Mouse (Mus musculus): ENCODE measurements around the gene Tnfrsf21.

The Tnfrsf21 gene

GRCm38 (mm10) chr17:43016371-43017331 is at the start of gene Tnfrsf21:
Gene Tnfrsf21 (plus strand): TSS chr17:43016555.
- CTCF ChIA-PET = interaction anchor here (0.5 to 1.6 kb wide), 3 partner anchors 13 to 211 kb away, joined by 5 to 6 read pairs (median 5); no protein-coding TSS in a partner anchor

DNA sequence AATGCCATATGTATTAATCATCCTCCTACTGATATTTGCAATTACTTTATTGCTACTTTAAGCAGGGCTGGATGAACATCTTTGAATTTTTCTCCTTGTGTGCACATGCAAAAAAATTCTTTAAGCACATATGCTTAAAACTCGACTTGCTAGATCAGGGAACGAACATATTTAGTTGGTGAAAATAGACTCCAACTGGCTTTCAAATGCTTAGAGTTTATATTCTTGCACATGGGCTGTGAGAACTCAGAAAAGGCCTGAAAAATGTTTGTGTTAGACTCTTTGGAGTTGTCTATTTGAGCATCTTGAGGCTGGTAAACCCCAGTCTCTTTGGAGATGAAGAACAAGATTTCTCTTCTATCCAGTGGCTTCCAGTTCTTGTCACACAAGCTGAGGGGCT is 48.2 kb upstream of the Tnfrsf21 start:
- CTCF ChIA-PET = no interaction called here

GRCm38 (mm10) chr17:42975312-42975996 is 40.9 kb upstream of the Tnfrsf21 start:
- CTCF ChIA-PET = no interaction called here

DNA sequence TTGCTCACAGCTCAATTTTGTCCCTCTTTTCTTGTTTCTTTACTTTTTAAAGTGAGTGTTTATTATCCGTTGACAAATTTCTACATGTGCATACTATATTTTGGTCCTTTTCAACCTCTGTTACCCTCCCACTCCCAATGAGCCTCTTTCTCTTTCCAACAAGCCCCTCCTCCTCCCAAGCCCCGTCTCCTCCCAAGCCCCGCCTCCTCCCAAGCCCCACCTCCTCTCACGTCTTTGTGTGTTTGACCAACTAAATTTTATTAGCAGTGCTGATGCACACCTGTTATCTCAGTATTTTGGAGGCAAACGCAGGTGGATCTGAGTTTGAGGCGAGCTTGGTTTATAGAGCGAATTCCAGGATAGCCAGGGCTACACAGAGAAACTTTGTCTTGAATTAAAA is 38.6 kb upstream of the Tnfrsf21 start:
- CTCF ChIA-PET = no interaction called here

DNA sequence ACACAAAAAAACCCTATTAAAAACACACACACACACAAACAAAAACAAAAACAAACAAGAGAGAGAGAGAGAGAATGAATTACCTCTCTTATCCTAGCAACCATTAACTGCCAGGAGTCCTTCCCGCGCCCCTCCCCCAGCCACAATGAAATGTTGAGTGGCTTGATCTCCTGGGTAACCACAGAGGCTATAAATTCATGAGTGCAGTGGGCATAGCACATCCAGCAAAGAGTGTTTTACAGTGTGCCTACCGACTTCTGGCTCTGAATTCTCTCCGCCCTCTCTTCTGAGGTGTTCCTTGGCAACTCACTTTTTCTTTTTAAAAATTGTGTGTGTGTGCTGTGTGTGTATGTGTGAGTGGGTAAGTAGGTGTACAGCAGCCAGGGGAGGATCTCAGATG is 38.0 kb upstream of the Tnfrsf21 start:
- CTCF ChIA-PET = no interaction called here

DNA sequence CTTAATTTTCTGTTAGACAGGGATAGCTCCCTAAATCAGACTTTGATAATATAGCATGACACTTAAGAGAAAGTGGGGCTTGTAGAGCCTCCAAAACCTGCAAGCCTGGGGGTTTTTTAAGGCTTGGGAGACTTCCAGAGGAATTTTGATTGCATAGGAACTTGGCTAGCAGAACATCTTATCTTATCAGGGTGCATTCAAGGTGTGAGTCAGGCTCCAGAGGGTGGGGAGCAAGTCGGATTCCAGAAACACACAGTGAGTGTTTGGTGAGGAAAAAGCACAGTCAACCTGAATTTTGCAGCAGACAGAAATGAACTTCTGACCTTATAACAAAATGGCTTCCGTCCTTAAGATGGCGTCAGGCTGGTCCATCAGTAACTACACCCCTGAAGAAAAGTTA is 34.5 kb upstream of the Tnfrsf21 start:
- CTCF ChIA-PET = no interaction called here

- CTCF ChIA-PET = no interaction called here
These were observed 33.8 kb upstream of the Tnfrsf21 start for GRCm38 (mm10) chr17:42982568-42982967.

- CTCF ChIA-PET = interaction anchor here (0.9 kb wide), 1 partner anchor 14 kb away, joined by 3 read pairs; no protein-coding TSS in a partner anchor
These were observed 30.3 kb upstream of the Tnfrsf21 start for GRCm38 (mm10) chr17:42985837-42986589.

DNA sequence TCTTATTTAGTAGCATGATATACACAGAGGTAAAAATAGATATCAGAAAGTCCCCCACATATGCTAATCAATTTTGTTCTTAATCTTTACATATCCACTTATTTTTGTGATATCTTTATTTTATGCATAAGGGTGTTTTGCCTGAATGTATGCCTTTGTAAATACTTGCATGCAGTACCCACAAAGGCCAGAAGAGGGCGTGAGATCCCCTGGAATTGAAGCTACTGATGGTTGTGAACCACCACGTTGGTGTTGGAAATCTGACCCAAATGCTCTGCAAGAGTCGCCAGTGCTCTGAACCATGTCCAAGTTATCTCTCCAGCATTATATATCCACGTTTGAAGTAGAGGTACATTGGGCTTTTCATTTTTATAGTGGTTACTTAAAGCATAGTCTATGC is 28.7 kb upstream of the Tnfrsf21 start:
- CTCF ChIA-PET = no interaction called here

GRCm38 (mm10) chr17:42989981-42990380 is 26.4 kb upstream of the Tnfrsf21 start:
- CTCF ChIA-PET = no interaction called here

DNA sequence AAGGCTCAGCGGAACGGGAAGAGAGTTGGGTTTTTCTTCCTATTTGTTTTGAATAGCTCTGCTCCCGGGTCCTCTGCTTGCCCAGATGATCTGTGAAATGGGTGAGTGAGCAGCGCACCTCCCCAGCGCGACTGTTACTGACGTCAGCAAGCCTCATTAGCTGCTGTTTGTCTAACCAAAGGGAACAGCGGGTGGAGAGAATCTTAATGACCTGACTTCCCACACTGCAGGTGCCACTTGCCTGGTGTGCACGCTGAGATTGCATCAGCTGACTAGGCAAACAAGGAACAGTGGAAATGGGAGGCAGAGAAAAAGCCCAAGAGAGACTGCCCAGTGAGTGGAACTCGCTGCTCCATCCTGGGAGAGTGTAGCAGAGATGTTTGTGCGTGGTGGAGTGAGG is 25.2 kb upstream of the Tnfrsf21 start:
- CTCF ChIA-PET = no interaction called here

DNA sequence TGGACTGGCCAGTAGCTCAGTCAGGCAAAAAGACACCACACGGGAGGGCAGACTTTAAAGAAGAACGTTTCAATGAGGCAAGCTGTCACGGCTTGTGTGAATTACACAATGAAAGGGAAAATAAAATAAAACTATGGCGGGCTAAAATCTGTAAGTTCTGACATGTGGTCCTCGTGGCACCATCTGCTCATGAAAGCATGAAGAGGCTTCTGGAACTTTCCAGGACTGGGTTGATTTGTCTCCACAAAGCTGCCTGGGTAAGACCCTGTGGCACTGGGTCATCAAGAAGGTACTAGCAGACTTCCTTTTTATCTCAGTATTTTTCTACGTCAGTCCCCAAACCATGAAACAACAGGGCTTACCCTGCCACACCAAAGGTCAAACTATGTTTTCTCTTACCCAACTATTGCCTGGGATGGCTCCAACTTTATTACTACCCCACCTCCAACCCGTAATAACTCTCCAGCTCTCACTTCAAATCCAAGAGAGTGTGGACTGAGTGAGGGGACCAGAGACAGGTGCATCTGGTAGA is 16.8 kb upstream of the Tnfrsf21 start:
- CTCF ChIA-PET = interaction anchor here (0.6 kb wide), 1 partner anchor 200 kb away, joined by 3 read pairs; no protein-coding TSS in a partner anchor

DNA sequence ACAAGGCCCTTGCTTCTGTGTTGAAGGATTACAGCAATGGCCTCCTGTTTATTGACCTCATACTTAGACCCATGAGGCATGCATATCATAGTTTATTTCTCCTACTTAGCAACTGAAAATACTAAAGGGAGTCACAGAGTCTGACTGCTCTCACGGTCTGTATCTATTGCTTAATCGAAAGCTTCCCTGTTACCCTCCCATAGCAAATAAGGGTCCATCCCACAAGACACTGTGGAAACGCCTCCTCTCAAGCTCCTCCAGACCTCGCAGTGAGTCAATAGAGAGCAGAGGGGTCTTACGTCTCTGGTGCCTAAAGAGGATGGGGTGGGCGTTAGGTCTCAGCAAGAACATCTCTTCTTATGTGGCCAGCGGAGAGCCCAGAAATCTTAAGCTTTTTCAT is 15.8 kb upstream of the Tnfrsf21 start:
- CTCF ChIA-PET = no interaction called here

- CTCF ChIA-PET = no interaction called here
These were observed 3.6 kb upstream of the Tnfrsf21 start for GRCm38 (mm10) chr17:43012718-43013117.

- CTCF ChIA-PET = interaction anchor here (1.2 kb wide), 1 partner anchor 13 kb away, joined by 5 read pairs; no protein-coding TSS in a partner anchor
These were observed 1.1 kb downstream of the Tnfrsf21 start for GRCm38 (mm10) chr17:43017341-43018052.

- CTCF ChIA-PET = no interaction called here
These were observed 1.7 kb downstream of the Tnfrsf21 start for GRCm38 (mm10) chr17:43018071-43018470.

DNA sequence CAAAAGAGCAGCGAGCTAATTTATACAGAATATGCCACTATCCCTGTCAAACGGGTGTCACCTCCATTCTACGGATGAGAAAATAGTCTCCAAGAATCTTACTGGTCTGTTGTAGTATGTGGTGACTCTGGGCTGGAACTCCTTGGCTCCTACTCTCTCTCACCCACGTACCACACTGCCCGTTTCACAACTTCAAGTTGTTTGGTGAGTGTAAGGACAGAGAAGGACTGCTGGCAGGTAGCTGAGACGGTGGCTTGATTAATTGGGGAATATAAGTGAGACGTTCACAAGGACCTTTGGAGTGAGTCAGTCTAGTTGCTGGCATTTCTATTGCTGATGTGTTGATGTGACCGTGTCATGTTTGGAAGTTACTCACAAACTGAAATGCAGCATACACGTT is 3.3 kb downstream of the Tnfrsf21 start:
- CTCF ChIA-PET = no interaction called here

DNA sequence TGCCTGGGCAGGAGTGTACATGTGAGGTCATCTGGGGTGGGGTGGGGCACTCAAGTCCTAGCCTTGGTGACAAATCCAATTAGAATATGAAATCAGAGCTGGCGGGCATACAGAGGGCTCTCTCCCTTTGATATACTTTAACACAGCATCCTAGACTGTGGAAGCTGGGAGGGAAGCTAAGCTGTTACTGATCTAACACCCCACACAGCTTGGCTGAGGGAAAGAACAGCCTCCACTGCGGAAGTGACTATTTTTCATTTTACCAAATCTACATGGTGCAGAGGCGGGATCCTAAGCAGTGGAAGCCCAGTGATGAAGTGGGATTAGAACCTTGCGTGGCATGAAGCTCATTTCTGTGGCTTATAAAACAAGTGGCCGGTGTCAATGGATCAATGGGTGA is 4.7 kb downstream of the Tnfrsf21 start:
- CTCF ChIA-PET = no interaction called here

DNA sequence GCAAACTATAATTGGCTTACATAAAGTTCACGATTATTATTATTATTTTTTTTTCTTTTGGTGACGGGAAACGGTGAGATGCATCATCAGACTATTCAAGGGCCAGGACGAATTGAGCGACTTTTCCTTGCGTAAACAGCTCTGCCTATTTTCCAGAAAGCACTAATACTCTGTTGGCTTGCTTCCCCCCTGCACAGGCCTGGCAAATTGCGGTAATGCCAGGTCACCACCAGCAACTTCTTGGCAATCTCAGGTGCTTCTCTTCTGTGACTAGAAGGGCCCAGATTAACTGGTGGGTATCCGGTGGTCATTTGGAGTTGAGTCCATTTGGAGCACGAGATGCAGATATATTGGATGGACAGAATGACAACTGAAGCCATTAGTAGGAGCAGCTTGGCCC is 5.7 kb downstream of the Tnfrsf21 start:
- CTCF ChIA-PET = no interaction called here

GRCm38 (mm10) chr17:43023637-43024217 is 7.4 kb downstream of the Tnfrsf21 start:
- CTCF ChIA-PET = no interaction called here

DNA sequence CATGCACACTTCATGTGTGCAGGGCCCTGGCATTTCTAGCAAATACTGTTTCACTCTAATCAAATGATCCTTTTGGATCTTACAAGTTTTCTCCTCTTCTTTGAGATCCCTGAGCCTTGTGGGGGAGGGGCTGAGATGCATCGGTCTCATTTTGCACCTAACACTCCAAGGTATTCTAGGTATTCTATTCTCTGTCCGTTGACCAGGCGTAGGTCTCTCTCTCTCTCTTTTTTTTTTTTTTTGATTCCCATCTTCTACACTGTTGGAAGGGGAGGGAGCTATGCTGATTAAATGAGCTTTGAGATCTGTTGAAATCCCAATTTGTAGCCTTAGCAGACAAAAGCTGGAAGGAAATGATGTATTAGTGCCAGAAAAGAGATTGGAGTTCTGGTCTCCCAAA is 8.2 kb downstream of the Tnfrsf21 start:
- CTCF ChIA-PET = interaction anchor here (0.5 kb wide), 1 partner anchor 201 kb away, joined by 4 read pairs; no protein-coding TSS in a partner anchor
